Mouse (Mus musculus): ENCODE results near the gene Ccnd3. TPM values are rescaled to one million over a fixed set of nuclear protein-coding genes. Genes with fewer than 3 reads are reported as not detected.

Gene Ccnd3
- total RNA-seq, 2 experiments from 2014 or later: 328 to 506 TPM

Other genes with a start within 250 kb of the Ccnd3 start
- gene Mrps10, start 136.2 kb upstream of the Ccnd3 start, total RNA-seq (2021): 10 to 100 TPM; 37.1 to 56.2 TPM
- 1 to 10 TPM; 1.2 to 2.9 TPM for gene Guca1b, start 119.7 kb upstream of the Ccnd3 start, total RNA-seq (2021)
- 1 to 10 TPM; 1.9 to 3.1 TPM for gene Guca1a, start 104.5 kb upstream of the Ccnd3 start, total RNA-seq (2021)
- under 1 TPM; 0.66 to 0.77 TPM for gene AI661453, start 68.4 kb upstream of the Ccnd3 start, total RNA-seq (2021)
- not detected for gene 1700001C19Rik, start 67.7 kb upstream of the Ccnd3 start, total RNA-seq (2021)
- 10 to 100 TPM; 16.4 to 19.9 TPM for gene Taf8, start 2.8 kb upstream of the Ccnd3 start, total RNA-seq (2021)
- 10 to 100 TPM; 23.0 to 24.2 TPM for gene Bysl, start 106.4 kb downstream of the Ccnd3 start, total RNA-seq (2021)
- gene Med20, start 106.5 kb downstream of the Ccnd3 start, total RNA-seq (2021): 10 to 100 TPM; 50.1 to 50.3 TPM
- 1 to 10 TPM; 1.6 to 3.4 TPM for gene Gm20517, start 106.5 kb downstream of the Ccnd3 start, total RNA-seq (2021)
- gene Usp49, start 125.6 kb downstream of the Ccnd3 start, total RNA-seq (2021): 1 to 10 TPM; 3.0 to 4.1 TPM
- 100 to 1,000 TPM; 247 to 266 TPM for gene Tomm6, start 183.3 kb downstream of the Ccnd3 start, total RNA-seq (2021)
- 1 to 10 TPM; 4.9 to 7.1 TPM for gene Frs3, start 184.0 kb downstream of the Ccnd3 start, total RNA-seq (2021)
- under 1 TPM; 0.58 to 0.96 TPM for gene Gm21981, start 189.4 kb downstream of the Ccnd3 start, total RNA-seq (2021)
- 1 to 10 TPM; 4.1 to 5.5 TPM for gene Prickle4, start 189.7 kb downstream of the Ccnd3 start, total RNA-seq (2021)
- gene Pgc, start 221.8 kb downstream of the Ccnd3 start, total RNA-seq (2021): not detected
- 10 to 100 TPM; 12.4 to 16.0 TPM for gene Tfeb, start 232.0 kb downstream of the Ccnd3 start, total RNA-seq (2021)

Measured in adrenal gland, adult 18-20 months (tissue).